Mouse (Mus musculus) lung, postnatal 0 days (tissue): Measurements from ENCODE around the gene Gm4756.

Experiments used
- CTCF ChIP-seq: IDR thresholded peaks from 2 replicates; pipeline ENCODE4 v1.5.1; 2016; ENCODE audit warnings: antibody characterized with exemption, mild to moderate bottlenecking
- EP300 ChIP-seq: IDR thresholded peaks from 2 replicates; pipeline ENCODE4 v1.6.1; 2016; ENCODE audit warnings: antibody characterized with exemption, mild to moderate bottlenecking, control low read depth

- TF ChIP-seq CTCF, result no peak
- no peak for TF ChIP-seq EP300
Observed at GRCm38 (mm10) chr12:72666015-72666414, 16.6 kb upstream of the Gm4756 start.
